Mouse (Mus musculus) limb, embryonic 10.5 days (tissue): Measurements from ENCODE around the gene Ppib. TPM values are rescaled to one million over a fixed set of nuclear protein-coding genes. Genes with fewer than 3 reads are reported as not detected.

ENCODE experiments used
- DNase-seq: peaks from one replicate; pipeline ENCODE4 v3.0.0-alpha.2; 2017; ENCODE audit warnings: low spot score
- H3K27ac ChIP-seq: fragments of 300-500 bp; sonication (generic); 2 replicates; pipeline ENCODE4 v1.5.1; 2016; ENCODE audit warnings: mild to moderate bottlenecking
- H3K27me3 ChIP-seq: fragments of 300-500 bp; sonication (generic); 2 replicates; pipeline ENCODE4 v1.6.1; 2016; ENCODE audit warnings: low read depth, mild to moderate bottlenecking; ENCODE audit not compliant: poor library complexity, severe bottlenecking
- H3K36me3 ChIP-seq: fragments of 300-500 bp; sonication (generic); 2 replicates; pipeline ENCODE4 v1.6.1; 2016; ENCODE audit warnings: mild to moderate bottlenecking, moderate library complexity
- H3K4me1 ChIP-seq: fragments of 300-500 bp; sonication (generic); 2 replicates; pipeline ENCODE4 v1.6.1; 2016
- H3K4me3 ChIP-seq: fragments of 300-500 bp; sonication (generic); 2 replicates; pipeline ENCODE4 v1.5.1; 2016; ENCODE audit warnings: mild to moderate bottlenecking, moderate library complexity
- H3K9me3 ChIP-seq: fragments of 300-500 bp; sonication (generic); replicated peaks from 2 replicates; pipeline ENCODE4 v1.6.1; 2016; ENCODE audit warnings: mild to moderate bottlenecking
- WGBS: fragments of 180-500 bp; shearing (Covaris S2); methylation state at CpG from one replicate; pipeline ENCODE4 v1.1.7; 2016; 5-methylcytosine and 5-hydroxymethylcytosine counted together
- polyA plus RNA-seq: library from polyadenylated mRNA; unstranded; fragments of >200 nt; fragmentation: Nextera tagmentation; extraction: Ambion mirVana; gene quantifications from 2 replicates; pipeline ENCODE4 v1.2.1, GENCODE M21; 2016

The Ppib gene
- polyA plus RNA-seq, 1 experiment from 2014 or later, result 501 TPM

- DNase-seq, result no peak
- 37% methylated on average over 4 of the region's 4 CpGs for WGBS
- Histone ChIP-seq H3K27ac (peak overlapping the region; percentile 95), H3K4me1 (peaks cover 22% of the 10 kb centered on the region), H3K36me3 (peaks cover 43% of the 10 kb centered on the region), H3K4me3 (peak overlapping the region; percentile 89), H3K27me3 (peaks cover under 1% of the 10 kb centered on the region; the same call in 1 of the 2 replicates), H3K9me3 (no peaks in the 10 kb centered on the region)
Measured at GRCm38 (mm10) chr9:66060986-66061385, 964 bp downstream of the Ppib start.

- peaks cover 7% of the 10 kb centered on the region; the same call in 1 of the 2 replicates for H3K27me3 ChIP-seq
- peak overlapping the region; percentile 89 for H3K4me3 ChIP-seq
- WGBS, result 92% methylated on average over 3 of the region's 3 CpGs
- no peak for DNase-seq
- no peaks in the 10 kb centered on the region for H3K9me3 ChIP-seq
- peaks cover 50% of the 10 kb centered on the region for H3K36me3 ChIP-seq
- H3K27ac ChIP-seq, result 0 out of 2 replicates have a peak overlapping the region, but pooled peaks have one; percentile 95
- H3K4me1 ChIP-seq, result peaks cover 22% of the 10 kb centered on the region
Measured at GRCm38 (mm10) chr9:66061656-66062055, 1.6 kb downstream of the Ppib start.

GRCm38 (mm10) chr9:66063446-66063845 lies 3.4 kb downstream of the Ppib start:
- peaks cover 62% of the 10 kb centered on the region for H3K36me3 ChIP-seq
- H3K9me3 ChIP-seq, result no peaks in the 10 kb centered on the region
- H3K4me1 ChIP-seq, result peaks cover 26% of the 10 kb centered on the region
- no peak overlapping the region for H3K4me3 ChIP-seq
- WGBS, result 90% methylated on average over 3 of the region's 3 CpGs
- H3K27ac ChIP-seq, result no peak overlapping the region
- DNase-seq, result no peak
- H3K27me3 ChIP-seq, result peaks cover 25% of the 10 kb centered on the region

GRCm38 (mm10) chr9:66064316-66064715 lies 4.3 kb downstream of the Ppib start:
- Histone ChIP-seq H3K4me1 (peaks cover 27% of the 10 kb centered on the region), H3K4me3 (no peak overlapping the region), H3K36me3 (peaks cover 62% of the 10 kb centered on the region), H3K27me3 (peaks cover 33% of the 10 kb centered on the region), H3K27ac (no peak overlapping the region), H3K9me3 (no peaks in the 10 kb centered on the region)
- 98% methylated on average over 11 of the region's 11 CpGs for WGBS
- peak; percentile 24 for DNase-seq

- H3K27me3 ChIP-seq, result peaks cover 49% of the 10 kb centered on the region
- H3K27ac ChIP-seq, result no peak overlapping the region
- 85% methylated on average over 3 of the region's 3 CpGs for WGBS
- H3K36me3 ChIP-seq, result peaks cover 58% of the 10 kb centered on the region
- H3K4me3 ChIP-seq, result no peak overlapping the region
- no peaks in the 10 kb centered on the region for H3K9me3 ChIP-seq
- H3K4me1 ChIP-seq, result peaks cover 21% of the 10 kb centered on the region
- DNase-seq, result no peak
Measured at GRCm38 (mm10) chr9:66066791-66067190, 6.8 kb downstream of the Ppib start.

GRCm38 (mm10) chr9:66067542-66067941 lies 7.5 kb downstream of the Ppib start:
- Histone ChIP-seq H3K36me3 (peaks cover 51% of the 10 kb centered on the region), H3K9me3 (no peaks in the 10 kb centered on the region), H3K27ac (no peak overlapping the region), H3K27me3 (peaks cover 49% of the 10 kb centered on the region), H3K4me1 (peaks cover 21% of the 10 kb centered on the region), H3K4me3 (no peak overlapping the region)
- DNase-seq, result peak; percentile 48
- 15% methylated on average over 5 of the region's 5 CpGs for WGBS

GRCm38 (mm10) chr9:66068056-66068455 lies 8.0 kb downstream of the Ppib start:
- peaks cover 49% of the 10 kb centered on the region for H3K27me3 ChIP-seq

GRCm38 (mm10) chr9:66068971-66069391 lies 9.0 kb downstream of the Ppib start:
- Histone ChIP-seq H3K4me1 (peaks cover 21% of the 10 kb centered on the region), H3K36me3 (peaks cover 37% of the 10 kb centered on the region), H3K4me3 (peak overlapping the region; percentile 64), H3K27me3 (peaks cover 49% of the 10 kb centered on the region), H3K9me3 (no peaks in the 10 kb centered on the region), H3K27ac (peak overlapping the region; percentile 74)
- peak; percentile 59 for DNase-seq
- WGBS, result under 1% methylated on average over 30 of the region's 30 CpGs

More at GRCm38 (mm10) chr9:66068056-66068455, 8.0 kb downstream of the Ppib start:
- Histone ChIP-seq H3K27ac (no peak overlapping the region), H3K4me3 (no peak overlapping the region), H3K9me3 (no peaks in the 10 kb centered on the region), H3K4me1 (peaks cover 21% of the 10 kb centered on the region), H3K36me3 (peaks cover 46% of the 10 kb centered on the region)
- DNase-seq, result no peak
- 65% methylated on average over 4 of the region's 4 CpGs for WGBS

GRCm38 (mm10) chr9:66069583-66069982 lies 9.6 kb downstream of the Ppib start, which contains the start of gene Snx22:
Gene Snx22, minus strand, starts transcription at chr9:66069719.
- WGBS, result under 1% methylated on average over 22 of the region's 22 CpGs
- Histone ChIP-seq H3K9me3 (no peaks in the 10 kb centered on the region), H3K4me1 (peaks cover 21% of the 10 kb centered on the region), H3K27me3 (peaks cover 49% of the 10 kb centered on the region), H3K27ac (peak within 1 kb of the TSS; percentile 74), H3K4me3 (peak within 1 kb of the TSS; percentile 64), H3K36me3 (peaks cover 31% of the 10 kb centered on the region)
- peak; percentile 84 for DNase-seq

- DNase-seq, result no peak
- Histone ChIP-seq H3K9me3 (no peaks in the 10 kb centered on the region), H3K27ac (no peak overlapping the region; the same call in 1 of the 2 replicates), H3K4me1 (peaks cover 21% of the 10 kb centered on the region), H3K36me3 (peaks cover 28% of the 10 kb centered on the region), H3K4me3 (peak overlapping the region; percentile 64; the same call in 1 of the 2 replicates), H3K27me3 (peaks cover 49% of the 10 kb centered on the region)
- 90% methylated on average over 5 of the region's 5 CpGs for WGBS
Measured at GRCm38 (mm10) chr9:66070151-66070550, 10.1 kb downstream of the Ppib start.

GRCm38 (mm10) chr9:66072754-66073153 lies 12.7 kb downstream of the Ppib start:
- H3K4me1 ChIP-seq, result peaks cover 19% of the 10 kb centered on the region
- H3K36me3 ChIP-seq, result peaks cover 2% of the 10 kb centered on the region; the same call in 1 of the 2 replicates
- no peaks in the 10 kb centered on the region for H3K9me3 ChIP-seq
- no peak for DNase-seq
- H3K27ac ChIP-seq, result no peak overlapping the region
- H3K4me3 ChIP-seq, result no peak overlapping the region
- WGBS, result 86% methylated on average over 7 of the region's 7 CpGs
- peaks cover 31% of the 10 kb centered on the region for H3K27me3 ChIP-seq

- 76% methylated on average over 3 of the region's 3 CpGs for WGBS
- H3K9me3 ChIP-seq, result no peaks in the 10 kb centered on the region
- no peaks in the 10 kb centered on the region for H3K36me3 ChIP-seq
- peak overlapping the region; percentile 72 for H3K27ac ChIP-seq
- H3K4me3 ChIP-seq, result 0 out of 2 replicates have a peak overlapping the region, but pooled peaks have one; percentile 20
- H3K4me1 ChIP-seq, result peaks cover 9% of the 10 kb centered on the region
- H3K27me3 ChIP-seq, result peaks cover 5% of the 10 kb centered on the region; the same call in 1 of the 2 replicates
- DNase-seq, result no peak
Measured at GRCm38 (mm10) chr9:66078072-66078471, 18.1 kb downstream of the Ppib start.

- H3K4me1 ChIP-seq, result peaks cover 9% of the 10 kb centered on the region
- 0 out of 2 replicates have a peak overlapping the region, but pooled peaks have one; percentile 20 for H3K4me3 ChIP-seq
- DNase-seq, result peak; percentile 50
- H3K27me3 ChIP-seq, result peaks cover 5% of the 10 kb centered on the region; the same call in 1 of the 2 replicates
- H3K27ac ChIP-seq, result peak overlapping the region; percentile 72
- H3K36me3 ChIP-seq, result no peaks in the 10 kb centered on the region
- 8% methylated on average over 14 of the region's 14 CpGs for WGBS
- no peaks in the 10 kb centered on the region for H3K9me3 ChIP-seq
Measured at GRCm38 (mm10) chr9:66078493-66078892, 18.5 kb downstream of the Ppib start.
